In the genomic region with DNA sequence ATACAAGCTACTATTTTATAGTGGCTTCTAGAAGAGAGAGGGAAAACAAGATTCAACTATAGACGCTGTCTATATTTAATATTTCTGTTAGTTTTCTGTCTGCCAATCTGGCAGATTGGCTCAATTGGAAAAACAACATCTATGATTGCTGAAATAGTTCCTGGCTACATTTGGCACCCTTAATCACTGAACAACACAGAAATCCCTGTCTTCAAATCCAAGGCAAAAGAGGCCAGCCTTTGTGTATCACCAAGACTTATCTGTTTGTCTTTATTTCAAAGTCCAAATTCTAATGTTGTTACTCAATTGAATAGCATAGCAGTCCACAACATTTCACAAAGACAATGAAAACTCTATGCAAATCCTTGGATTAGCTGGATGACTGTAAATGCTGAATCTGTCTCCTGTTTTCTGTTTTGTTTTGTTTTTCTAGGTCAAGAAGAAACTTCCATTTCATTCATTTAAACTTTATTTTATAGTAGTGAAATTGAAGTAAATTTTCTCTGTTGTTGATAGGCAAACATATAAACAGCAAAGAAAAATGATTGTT, we compare ENCODE assay signal across 19 mouse cellular contexts.
DNase-seq lines count a peak whose midpoint lies in the region; TF ChIP-seq lines count a peak whose summit lies in the region.
"Had no signal": no experiment of that assay in that cellular context is flagged by ENCODE, and none has a peak within 500 bp of the region (broad histone marks: within the 10 kb centered on the region; RNA-seq: fewer than 3 reads in every experiment).

No protein-coding gene starts in this region.

- no peak for DNase-seq in gastrocnemius, adult 2 months
- DNase-seq in gastrocnemius, postnatal 4 days (ENCODE audit: low spot score in 2 of 2): no peak
- DNase-seq in retina, postnatal 1 day: peak; percentile 67
- DNase-seq in retina, embryonic 14.5 days (ENCODE audit: low spot score): no peak
- peak; percentile 51 for DNase-seq in fibroblast of lung, adult 2 months (ENCODE audit: low read depth)
- DNase-seq in heart, postnatal 36 days: no peak
- DNase-seq in thymus, postnatal 25 days: no peak
- DNase-seq: adrenal gland, adult 8-10 months; cerebellum, adult 18-20 months; cerebellum, postnatal 10 days; gastrocnemius, postnatal 25 days; kidney, postnatal 14 days; liver; thymus, adult 2 months; thymus, postnatal 4 days had no signal

- no peak overlapping the region for H3K4me3 ChIP-seq in gastrocnemius, adult 2 months
- H3K4me3 ChIP-seq: embryonic facial prominence, embryonic 13.5 days; lung, embryonic 15.5 days; neural tube, embryonic 12.5 days had no signal

- no peak for TF ChIP-seq CTCF in gastrocnemius, adult 2 months (IDR thresholded peaks at IDR 0.05)

- intact Hi-C loops in gastrocnemius, adult 2 months (cut with DNase I): no loop called here
- intact Hi-C loops in heart, postnatal 36 days (cut with DNase I): no loop called here

- peak overlapping the region; percentile 67 for H3K27ac ChIP-seq in gastrocnemius, adult 2 months
- H3K27ac ChIP-seq: embryonic facial prominence, embryonic 13.5 days; hindbrain, embryonic 14.5 days; lung, embryonic 15.5 days; neural tube, embryonic 12.5 days had no signal

Comparison
In these comparisons a context has a peak if more than half of its experiments do, and no peak if none do; other contexts are left out.
1. DNase-seq: peak in retina, postnatal 1 day (single experiment) and fibroblast of lung, adult 2 months (single experiment); none in gastrocnemius, adult 2 months (single experiment), gastrocnemius, postnatal 4 days (0 of 2), retina, embryonic 14.5 days (single experiment), heart, postnatal 36 days (0 of 2) and thymus, postnatal 25 days (single experiment).